Mouse (Mus musculus): ENCODE measurements at regions not wholly inside any gene's neighbourhood (a gene's known extent, or its start where the extent isn't known, plus 50 kb on each side); places are given as distances from the start of the nearest gene placed in this dataset.

- no peak for DNase-seq (ENCODE audit: low read depth, low spot score)
These were observed 61.0 kb upstream of the Ptpn3 start for GRCm38 (mm10) chr4:57362652-57363051.

GRCm38 (mm10) chr4:57369736-57370373 lies 64.2 kb upstream of the Palm2 start:
- peak; percentile 33 for DNase-seq (ENCODE audit: low read depth, low spot score)

- DNase-seq (ENCODE audit: low read depth, low spot score): no peak
These were observed 56.2 kb upstream of the Palm2 start for GRCm38 (mm10) chr4:57377872-57378271.

DNA sequence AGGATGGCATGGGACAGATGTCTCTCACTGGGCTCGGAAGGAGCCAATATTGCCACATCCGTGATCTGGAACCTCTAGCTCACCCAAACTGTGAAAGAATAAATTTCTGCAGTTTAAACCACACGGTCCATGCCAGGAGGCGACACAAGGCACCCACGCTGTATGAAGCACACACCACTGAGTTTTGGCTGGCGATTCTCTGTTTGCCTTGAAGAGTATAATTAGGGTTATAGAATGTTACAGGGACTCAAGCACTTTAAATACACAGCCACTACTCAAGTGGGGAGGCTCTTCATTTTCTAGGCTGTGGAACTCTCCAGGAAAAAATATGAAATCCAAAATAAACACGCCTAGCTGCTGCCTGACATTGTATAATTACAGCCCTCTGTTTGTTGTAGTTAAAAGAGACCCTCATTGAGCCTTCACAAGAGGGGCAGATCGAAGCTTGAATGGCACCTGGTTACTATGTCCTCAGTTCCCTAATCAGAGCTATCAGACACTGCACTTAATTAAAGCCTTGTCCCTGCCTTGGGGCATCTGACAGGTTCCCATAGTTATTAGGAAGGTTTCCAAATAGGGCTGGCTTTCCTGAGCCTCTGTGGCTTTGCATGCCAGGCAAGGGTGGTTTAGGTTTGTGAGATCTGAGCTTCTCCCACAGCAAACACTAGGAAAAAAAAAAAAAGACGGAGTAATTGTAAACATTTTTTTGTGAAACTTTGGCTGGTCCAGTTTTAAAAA lies 53.8 kb upstream of the Palm2 start:
- DNase-seq (ENCODE audit: low read depth, low spot score): no peak

GRCm38 (mm10) chr4:57381306-57381705 lies 52.7 kb upstream of the Palm2 start:
- no peak for DNase-seq (ENCODE audit: low read depth, low spot score)
